Mouse (Mus musculus) kidney, adult 8-10 months (tissue): ENCODE data around the gene Olfr601.
A peak's percentile ranks its signal among the peaks of the same experiment; 100 is the strongest.
"Not testable (repeated sequence)": the region's sequence is repeated elsewhere in the genome, so short reads cannot be mapped to it uniquely, and the experiment has no call there.

Source experiments
- DNase-seq, 2 experiments: peaks; one replicate each; pipeline ENCODE4 v3.0.0; 2022

Olfr601 gene

GRCm38 (mm10) chr7:103362555-103362954, at the start of gene Olfr601:
Olfr601 (minus strand) TSS chr7:103362655.
- DNase-seq, result no peak

GRCm38 (mm10) chr7:103406521-103407055, 44.1 kb upstream of the Olfr601 start:
- DNase-seq, result not testable (repeated sequence)

DNA sequence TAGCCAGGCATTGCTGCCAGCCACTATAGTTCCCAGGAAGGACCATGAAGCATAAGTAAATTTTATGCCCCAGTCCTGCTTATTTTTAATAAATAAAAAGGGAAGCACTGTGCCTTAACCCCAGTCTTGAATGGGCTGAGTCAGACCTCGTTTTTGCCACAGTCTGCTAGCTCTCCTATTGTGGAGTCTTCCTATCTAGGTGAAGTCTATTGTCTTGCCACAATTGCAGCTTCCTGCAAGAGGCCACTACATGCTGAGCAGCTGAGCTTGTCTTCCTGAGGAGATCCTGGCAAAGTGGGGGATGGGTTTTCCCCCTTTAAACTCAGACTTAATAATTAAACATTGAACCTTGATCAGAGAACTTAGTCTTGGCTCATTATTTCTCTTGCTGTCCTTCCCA, 36.5 kb upstream of the Olfr601 start:
- DNase-seq, result peak in 1 of 2 experiments; percentile 2

- no peak for DNase-seq
Measured at GRCm38 (mm10) chr7:103397758-103398157, 35.3 kb upstream of the Olfr601 start.

DNA sequence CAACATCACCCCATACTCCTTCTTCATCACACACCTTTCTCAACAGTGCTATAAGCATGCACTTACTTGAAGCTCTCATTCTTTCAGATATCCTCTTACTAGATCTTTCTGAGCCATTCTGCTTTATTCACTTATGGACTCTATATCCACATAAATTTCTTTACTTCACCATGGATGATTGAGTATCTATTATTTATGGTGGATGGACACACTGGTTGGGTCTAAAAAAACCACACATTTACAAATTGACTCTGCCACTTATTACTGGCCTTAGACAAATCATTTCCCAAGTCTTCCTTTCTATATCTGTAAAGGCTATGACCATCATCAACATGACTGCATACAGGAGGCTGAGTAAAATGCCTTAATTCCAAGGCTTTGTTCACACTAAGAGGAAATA, 23.6 kb upstream of the Olfr601 start, which contains the start of gene Olfr603:
Olfr603 (minus strand) TSS at position 101 of the 400 bp plus-strand sequence.
- DNase-seq, result no peak

DNA sequence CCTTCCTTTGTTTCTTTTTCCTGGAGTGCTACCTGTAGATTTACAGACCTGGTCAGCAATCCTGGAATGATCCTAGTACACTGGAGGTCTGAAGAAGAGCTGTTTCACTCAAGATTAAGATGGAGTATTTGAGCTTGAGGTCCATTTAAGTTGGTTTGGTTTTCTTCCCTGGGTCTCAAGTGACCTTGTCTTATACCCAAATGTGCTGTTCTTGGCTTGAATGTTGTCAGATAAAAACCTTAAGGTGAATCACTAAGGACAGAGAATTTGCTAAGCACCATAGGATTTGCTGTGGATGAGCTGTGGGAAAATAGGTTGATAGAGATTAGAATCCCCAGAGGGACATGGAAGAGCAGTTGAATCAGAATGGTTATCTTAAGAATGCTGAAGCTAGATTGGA, 12.9 kb downstream of the Olfr601 start, which contains the start of gene Olfr600:
Olfr600 (minus strand) TSS at position 101 of the 400 bp plus-strand sequence.
- no peak for DNase-seq

- DNase-seq, result no peak
Measured at GRCm38 (mm10) chr7:103335617-103336016, 26.8 kb downstream of the Olfr601 start, which contains the start of gene Olfr599. Olfr599 (plus strand) TSS chr7:103335917.

DNA sequence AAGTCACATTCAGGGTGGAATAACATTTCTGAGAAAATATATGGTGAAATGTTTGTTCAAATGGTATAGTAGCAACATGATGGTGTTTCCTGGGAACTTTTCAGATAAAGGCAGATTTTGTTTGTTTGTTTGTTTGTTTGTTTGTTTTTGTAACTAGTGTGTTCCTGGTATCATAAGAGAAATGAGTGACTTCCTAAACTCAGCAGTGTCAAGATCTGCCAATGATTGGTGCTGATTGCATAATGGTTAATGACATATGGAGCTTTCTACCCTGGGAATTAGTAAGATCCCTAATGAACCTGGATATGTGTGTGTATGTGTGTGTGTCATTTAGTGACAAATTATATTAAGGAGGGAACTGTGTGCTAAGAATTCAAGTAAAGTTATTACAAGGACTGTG, 39.2 kb downstream of the Olfr601 start, which contains the start of gene Olfr598:
Olfr598 (plus strand) TSS at position 301 of the 400 bp plus-strand sequence.
- no peak for DNase-seq

GRCm38 (mm10) chr7:103316015-103316414, 46.4 kb downstream of the Olfr601 start, which contains the start of gene Olfr597:
Olfr597 (plus strand) TSS chr7:103316315.
- not testable (repeated sequence) for DNase-seq
